Mouse (Mus musculus) layer of hippocampus, postnatal 25 days (tissue): ENCODE results near the gene Klk1b1. TPM values are rescaled to one million over a fixed set of nuclear protein-coding genes. Genes with fewer than 3 reads are reported as not detected.
"Not testable (repeated sequence)": the region's sequence is repeated elsewhere in the genome, so short reads cannot be mapped to it uniquely, and the experiment has no call there.

Source experiments
- DNase-seq, 2 experiments: peaks; one replicate each; pipeline ENCODE4 v3.0.0; 2022; ENCODE audit warnings: mixed read lengths in 2 of 2, low spot score in 1 of 2; ENCODE audit errors: extremely low spot score in 1 of 2
- total RNA-seq, 2 experiments: library from RNA; stranded (reverse); gene quantifications; 2 replicates each; pipeline ENCODE4 v1.2.3; 2021

Gene Klk1b1
- not detected for total RNA-seq

DNA sequence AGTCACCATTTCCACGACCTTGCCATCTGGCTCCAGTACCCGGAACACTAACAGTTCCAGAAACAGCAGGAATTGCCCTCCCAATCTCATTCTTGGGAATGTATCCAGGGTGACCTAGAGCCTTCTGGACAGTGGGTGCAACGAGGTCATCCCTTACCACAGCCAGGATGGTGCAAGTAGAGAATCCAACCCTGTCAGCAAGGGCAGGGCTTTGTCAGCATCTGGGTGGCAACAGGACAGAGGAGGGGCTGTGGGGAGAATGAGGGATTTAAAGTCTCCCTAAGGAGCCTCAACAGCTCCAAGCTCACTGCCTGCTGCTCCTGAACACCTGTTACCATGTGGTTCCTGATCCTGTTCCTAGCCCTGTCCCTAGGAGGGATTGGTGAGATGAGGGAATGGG, at the start of gene Klk1b1:
Gene Klk1b1, plus strand, starts transcription at position 301 of the 400 bp plus-strand sequence.
- DNase-seq: no peak

DNA sequence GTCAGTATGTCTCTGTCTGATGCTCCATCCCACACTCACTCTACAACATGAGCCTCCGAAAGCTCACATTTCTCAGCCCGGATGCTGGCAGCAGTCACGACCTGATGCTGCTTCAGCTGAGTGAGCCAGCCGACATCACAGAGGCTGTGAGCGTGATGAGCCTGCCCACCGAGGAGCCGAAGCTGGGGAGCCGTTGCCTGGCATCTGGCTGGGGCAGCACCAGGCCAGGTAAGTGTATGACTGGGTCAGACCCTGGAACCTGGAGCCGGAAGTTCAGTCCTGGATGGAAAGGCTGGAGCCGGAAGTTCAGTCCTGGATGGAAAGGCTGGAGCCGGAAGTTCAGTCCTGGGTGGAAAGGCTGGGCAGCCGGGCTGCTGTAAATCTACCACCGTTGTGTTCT, 48.1 kb upstream of the Klk1b1 start:
- DNase-seq: no peak

DNA sequence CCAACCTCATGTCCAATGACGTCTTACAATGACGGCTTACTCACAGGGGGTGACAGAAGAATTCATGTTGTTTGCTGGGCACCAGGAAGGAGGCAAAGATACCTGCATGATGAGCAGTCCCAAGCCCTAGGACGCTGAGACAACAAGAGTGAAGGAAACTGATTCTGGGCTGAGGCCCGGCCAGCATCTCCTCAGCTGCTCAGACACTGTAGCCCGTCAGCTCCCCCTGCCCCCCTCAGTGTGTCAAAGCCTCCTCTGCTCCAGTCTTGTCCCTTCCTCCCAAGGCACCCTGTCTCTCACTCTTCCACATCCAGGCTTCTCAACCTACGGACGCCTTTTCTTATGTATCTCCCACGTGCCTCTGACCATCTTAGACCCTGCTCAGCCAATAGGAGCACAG, 47.7 kb upstream of the Klk1b1 start:
- no peak for DNase-seq

DNA sequence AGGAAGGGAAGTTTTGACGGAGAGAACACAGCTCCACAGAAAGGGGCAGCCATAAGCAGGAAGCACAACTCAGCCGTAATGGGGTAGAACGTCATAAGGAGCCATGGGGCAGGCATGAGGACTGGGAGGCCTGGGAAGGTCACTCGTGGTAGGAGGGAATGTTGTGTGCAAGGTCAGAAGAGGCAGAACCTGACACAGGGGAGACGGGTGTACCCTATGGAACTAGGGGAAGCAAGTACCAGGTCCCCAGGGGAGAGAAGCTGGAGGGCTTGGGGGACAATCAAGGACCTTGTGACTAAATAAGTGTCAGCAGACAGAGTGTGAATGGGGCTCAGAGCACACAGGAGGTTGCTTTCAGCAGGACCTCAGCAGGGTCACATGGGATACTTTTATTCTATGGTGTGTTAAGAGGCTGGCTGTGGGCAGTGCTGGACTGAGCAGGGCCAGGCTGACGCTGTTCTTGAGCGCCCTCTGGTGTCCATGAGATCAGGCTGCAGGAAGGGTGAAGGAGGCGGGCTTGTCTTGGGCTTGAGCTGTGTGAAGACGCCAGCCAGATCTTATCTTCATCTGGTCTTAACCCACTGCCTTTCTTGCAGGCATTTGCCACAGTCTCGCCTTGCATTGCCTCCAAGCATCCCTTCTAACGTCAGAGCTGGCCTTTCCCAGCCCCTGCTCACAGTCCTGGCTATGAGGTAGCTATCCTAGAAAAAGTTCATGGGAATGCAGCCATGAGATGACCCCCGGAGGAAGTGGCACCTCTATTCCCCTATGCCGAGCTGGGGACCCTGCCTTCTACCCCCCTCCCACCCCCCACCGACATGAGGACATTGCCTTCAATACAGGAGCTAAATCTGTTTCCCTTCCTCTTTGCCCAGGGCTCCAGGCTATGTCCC, 46.7 kb upstream of the Klk1b1 start:
- DNase-seq: peak; percentile 36 to 73

DNA sequence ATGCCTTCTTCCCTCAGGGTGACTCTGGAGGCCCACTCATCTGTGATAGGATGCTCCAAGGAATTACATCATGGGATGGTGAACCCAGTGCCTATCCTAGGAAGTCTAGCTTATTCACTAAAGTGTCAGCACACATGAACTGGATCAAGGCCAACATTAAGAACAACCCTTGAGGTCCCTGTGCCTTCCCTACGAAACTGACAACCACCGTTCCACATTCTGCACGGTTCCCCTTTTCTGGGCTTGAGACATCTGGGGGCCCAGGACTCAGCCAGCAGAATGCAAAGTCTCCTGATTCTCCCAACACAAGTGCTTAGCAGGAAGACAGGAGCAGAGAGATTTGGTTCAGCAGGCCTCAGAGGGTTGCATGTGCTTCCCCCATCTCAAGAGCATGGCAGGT, 46.0 kb upstream of the Klk1b1 start:
- DNase-seq: no peak

DNA sequence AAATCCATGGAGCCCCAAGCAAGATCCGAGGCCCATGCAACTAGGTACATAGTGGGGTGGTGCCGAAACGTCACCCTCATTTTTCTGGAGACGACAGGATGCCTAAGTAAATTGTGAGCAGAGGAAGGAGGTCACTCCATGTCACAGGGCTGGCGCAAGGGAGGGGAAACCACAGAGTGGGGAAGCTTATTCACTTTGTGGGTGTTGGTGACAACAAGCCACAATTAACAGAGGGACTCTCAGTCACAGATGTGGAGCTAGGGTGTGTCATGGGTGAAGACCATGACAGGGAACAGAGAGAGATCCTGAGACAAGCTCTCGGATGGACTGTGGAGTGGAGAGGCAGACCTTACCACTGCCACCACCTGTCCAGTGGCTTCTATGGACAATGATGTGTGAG, 45.5 kb upstream of the Klk1b1 start:
- no peak for DNase-seq

DNA sequence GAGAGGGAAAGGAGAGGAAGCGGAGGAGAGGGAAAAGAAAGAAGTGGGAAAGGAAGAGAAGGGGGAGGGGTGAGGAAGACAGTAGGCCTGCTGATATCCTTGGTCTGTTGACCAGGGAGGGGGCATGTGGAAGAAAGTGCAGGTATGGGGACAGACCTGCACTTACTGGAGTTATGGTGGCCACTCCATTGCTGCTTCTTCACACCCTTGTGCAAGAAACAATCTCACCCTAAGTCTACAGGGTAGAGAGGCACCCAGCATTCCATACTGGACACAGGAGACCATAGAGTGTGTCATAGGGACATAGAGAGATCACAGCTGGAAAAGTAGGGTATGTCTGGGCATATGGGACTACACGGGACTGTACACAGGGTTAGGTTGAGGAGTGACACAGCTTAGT, 44.6 kb upstream of the Klk1b1 start:
- no peak for DNase-seq

DNA sequence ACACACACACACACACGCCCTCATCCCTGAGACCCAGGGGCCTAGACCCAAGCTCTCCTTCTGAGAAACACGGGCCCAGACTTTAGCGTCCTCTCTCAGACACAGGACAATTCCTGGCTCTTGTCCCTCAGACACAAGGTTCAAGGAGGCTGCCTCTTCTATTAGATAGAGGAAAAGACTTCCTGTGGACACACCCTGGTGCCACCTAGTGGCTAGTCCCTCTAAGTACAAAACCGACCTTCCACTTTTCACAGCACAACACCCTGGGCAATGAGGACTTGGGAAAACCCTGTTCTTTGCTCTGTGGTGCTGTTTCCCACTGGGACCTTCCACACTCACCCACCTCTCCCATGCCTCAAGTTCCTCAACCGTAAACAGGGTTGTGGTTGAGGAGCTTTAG, 40.6 kb upstream of the Klk1b1 start:
- DNase-seq: no peak

DNA sequence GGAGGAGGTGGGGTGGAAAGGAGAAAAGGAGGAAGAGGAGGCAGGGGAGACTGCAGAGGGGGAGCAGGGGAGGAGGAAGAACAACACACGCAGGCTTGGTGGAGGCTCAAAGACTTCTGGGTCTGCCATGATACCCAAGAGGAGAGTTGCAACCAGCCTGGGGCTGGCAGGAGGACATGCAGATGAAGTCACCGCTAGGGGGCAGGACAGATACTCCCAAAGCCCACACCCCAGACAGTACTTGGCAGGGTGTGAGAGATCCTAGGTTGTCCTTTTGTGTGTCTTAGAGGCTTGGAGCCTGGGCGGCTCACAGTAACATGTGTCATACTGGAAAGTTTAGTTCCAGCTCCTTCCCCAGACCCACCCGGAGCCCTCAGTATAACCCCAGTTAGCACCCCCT, 38.0 kb upstream of the Klk1b1 start:
- DNase-seq: peak in 1 of 2 experiments; percentile 28

DNA sequence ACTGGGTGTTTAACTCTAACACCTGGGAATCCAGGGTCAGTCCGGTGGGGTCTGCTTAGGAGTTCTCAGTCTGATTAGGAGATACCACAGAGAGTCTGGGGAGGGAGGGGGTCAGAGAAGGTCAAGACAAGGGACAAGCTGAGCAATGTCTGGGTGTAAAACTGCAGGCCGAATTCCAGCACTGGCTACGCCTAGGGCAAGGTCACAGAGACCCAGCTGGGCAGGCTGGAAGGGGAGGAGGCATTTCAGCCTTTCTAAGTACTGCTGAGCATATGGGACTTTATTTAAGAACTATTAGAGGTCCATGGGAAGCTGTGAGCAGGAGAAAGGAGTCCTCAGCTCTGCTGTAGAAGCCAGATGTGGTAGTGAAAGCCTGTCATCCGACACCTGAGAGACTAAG, 34.2 kb upstream of the Klk1b1 start:
- no peak for DNase-seq

DNA sequence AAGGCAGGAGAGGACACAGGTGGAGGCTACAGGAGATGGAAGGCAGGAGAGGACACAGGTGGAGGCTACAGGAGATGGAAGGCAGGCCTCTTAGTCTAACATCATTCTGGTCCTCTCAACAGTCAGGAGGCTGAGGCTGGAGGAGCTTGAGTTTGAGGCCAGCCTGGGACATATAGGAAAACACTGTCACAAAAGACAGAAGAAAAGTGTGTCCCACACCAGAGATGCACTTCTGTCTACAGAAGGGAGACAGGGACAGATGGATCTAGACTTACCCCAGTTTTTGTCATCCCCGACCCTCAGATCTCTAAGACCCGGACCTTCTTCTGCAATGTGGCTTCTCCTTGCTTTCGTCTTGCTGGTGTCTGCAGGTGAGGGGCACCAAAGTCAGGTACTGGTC, 33.1 kb upstream of the Klk1b1 start, which contains the start of gene Klk15:
Gene Klk15, plus strand, starts transcription at position 301 of the 400 bp plus-strand sequence.
- no peak for DNase-seq

DNA sequence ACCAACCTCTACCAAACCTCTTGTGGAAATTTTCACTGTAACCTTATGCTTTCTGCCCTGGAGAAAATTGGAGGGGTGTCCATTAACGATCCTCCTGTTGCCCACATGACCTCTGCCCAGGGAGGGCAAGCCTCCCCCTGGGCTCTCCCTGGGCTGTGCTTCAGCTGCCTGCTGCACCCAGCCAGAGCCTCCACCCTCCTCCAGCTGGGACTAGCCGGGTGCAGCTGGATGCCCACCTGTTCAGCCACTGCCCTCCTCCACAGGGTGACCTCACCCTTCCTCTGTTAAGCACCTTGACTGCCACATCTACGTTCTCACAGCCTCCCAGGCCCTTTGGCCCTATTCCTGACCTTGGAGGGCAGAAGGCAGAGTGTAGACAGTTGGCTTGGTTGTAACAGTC, 31.8 kb upstream of the Klk1b1 start:
- no peak for DNase-seq

DNA sequence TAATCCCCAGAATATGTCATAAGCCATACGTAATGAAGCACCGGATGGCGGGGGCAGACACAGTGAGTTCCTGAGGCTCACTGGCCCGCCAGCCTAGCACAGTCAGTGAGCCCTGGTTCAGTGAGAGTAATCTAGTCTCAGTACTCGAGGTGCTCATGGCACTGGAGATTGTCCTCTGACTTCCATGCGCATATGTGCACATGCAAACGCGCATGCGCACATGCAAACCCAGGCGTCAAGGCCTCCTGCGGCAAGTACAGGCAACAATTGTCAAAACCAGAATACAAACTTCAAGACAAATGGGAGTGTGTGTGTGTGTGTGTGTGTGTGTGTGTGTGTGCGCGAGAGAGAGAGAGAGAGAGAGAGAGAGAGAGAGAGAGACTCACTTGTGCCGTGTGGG, 30.0 kb upstream of the Klk1b1 start:
- no peak for DNase-seq

DNA sequence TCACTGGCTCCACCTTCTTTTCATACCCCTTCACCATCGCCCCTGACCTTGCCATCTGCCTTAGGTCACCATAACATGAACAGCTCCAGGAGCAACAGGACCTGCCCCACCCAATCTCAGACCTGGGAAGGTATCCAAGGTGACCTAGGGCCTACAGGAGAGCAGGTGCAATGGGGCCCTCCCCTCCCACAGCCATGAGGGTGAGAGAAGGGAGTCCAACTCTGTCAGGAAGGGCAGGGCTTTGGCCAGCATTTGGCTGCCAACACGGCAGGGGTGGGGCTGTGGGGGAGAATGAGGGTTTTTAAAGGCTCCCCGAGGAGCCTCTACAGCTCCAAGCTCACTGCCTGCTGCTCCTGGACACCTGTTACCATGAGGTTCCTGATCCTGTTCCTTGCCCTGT, 24.3 kb upstream of the Klk1b1 start:
- not testable (repeated sequence) for DNase-seq

DNA sequence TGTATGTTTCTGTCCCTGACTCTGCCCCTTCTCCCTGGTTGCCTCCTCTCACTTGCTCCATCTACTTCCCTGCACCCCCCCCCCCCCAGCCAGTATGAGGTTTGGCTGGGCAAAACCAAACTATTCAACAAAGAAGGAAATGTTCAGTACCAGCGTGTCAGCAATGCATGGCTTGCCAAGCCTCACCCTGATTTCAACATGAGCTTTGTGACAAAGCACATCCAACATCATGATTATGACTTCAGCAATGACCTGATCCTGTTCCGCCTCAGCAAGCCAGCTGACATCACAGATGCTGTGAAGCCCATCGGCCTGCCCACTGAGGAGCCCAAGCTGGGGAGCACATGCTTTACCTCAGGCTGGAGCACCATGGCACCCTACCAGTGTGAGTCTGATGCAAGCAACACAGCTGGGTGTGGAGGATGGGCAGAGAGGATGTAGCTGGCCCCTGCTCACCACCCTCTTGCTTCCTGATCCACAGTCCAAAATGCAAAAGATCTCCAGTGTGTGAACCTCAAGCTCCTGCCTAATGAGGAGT, 21.8 kb upstream of the Klk1b1 start:
- no peak for DNase-seq

DNA sequence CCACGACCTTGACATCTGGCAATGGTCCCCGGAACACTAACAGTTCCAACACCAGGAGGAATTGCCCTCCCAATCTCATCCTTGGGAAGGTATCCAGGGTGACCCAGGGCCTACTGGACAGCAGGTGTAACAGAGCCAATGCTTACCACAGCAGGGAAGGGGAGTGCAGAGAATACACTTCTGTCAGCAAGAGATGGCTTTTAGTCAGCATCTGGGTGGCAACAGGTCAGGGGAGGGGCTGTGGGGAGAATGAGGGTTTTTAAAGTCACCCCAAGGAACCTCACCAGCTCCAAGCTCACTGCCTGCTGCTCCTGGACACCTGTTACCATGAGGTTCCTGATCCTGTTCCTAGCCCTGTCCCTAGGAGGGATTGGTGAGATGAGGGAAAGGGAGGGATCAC, 16.2 kb upstream of the Klk1b1 start, which contains the start of gene Klk1b8:
Gene Klk1b8, plus strand, starts transcription at position 301 of the 400 bp plus-strand sequence.
- DNase-seq: no peak

DNA sequence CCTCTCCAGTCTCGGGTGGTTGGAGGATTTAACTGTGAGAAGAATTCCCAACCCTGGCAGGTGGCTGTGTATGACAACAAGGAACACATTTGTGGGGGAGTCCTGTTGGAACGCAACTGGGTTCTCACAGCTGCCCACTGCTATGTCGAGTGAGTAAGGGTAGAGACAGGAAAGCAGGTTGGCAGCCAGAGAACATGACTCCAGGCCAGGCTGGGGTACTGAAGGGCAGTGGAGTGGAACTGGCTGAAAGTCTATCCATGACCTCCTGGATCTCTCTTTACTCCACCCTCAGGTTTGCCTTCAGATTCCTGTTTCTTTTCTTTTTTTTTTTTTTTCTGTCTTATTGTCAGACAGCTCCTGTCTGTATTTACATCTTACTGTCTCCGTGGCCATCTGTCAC, 13.8 kb upstream of the Klk1b1 start:
- peak in 1 of 2 experiments; percentile 14 for DNase-seq

DNA sequence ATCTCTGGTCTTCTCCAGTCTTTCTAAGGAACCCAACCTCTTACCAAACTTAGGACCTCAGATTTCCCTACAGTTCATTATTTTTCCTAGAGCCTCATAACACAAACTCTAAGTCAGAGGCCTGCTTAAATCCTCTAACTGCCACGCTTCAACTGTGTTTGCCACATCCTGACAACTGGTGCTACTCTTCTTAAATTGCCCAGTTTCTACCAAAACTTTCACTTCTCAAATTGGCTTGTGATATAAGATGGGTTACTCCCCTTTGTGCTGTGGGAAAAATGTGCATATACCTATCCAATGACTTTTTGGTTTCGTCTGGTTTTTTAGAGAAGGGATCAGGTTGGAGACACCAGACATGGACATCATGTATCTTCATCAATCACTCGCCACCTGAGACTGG, 507 bp downstream of the Klk1b1 start:
- DNase-seq: no peak

DNA sequence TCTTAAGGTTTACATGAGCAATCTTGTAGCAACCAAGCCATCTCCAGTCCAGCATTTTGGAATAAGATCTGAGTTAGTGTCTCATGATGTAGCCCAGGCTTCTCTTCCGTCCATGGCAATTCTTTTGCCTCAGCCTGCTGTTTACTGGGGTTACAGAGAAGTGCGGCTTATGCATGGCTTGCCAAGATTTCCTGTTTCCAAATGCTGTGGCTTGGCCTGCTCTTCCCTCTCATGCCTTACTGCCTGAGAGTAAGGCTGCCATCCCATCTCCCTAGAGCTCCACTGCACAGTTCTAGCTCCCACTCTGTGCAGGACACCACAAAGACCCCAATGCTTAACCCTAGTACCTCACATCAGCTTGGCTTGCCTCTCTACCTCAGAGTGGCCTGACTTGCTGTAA, 1.1 kb downstream of the Klk1b1 start:
- no peak for DNase-seq

DNA sequence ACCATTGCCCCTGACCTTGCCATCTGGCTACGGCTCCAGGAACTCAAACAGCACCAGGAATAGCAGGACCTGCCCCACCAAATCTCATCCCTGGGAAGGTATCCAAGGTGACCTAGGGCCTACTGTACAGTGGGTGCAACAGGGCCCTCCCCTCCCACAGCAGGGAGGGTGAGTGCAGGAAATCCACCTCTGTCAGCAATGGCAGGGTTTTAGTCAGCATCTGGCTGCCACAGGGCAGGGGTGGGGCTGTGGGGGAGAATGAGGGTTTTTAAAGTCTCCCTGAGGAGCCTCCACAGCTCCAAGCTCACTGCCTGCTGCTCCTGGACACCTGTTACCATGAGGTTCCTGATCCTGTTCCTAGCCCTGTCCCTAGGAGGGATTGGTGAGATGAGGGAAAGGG, 9.2 kb downstream of the Klk1b1 start, which contains the start of gene Klk1b9:
Gene Klk1b9, plus strand, starts transcription at position 301 of the 400 bp plus-strand sequence.
- not testable (repeated sequence) for DNase-seq

DNA sequence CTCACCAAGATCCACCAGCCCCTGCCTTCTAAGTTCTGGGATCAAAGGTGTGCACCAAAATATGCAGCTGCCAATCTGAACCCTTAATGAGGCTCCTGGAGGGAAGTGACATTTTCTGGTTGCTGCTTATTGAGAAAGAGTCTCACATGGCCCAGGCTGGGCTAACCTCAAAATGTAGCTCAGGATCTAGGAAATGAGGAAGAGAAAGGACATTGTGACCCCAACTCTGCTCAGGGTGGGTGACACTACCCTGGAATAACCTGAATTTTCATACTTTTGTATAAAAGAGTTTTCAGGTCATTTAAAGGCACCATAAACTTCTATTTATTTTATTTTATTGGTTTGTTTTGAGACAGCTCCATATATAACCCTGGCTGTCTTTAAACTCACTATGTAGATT, 19.1 kb downstream of the Klk1b1 start:
- no peak for DNase-seq

DNA sequence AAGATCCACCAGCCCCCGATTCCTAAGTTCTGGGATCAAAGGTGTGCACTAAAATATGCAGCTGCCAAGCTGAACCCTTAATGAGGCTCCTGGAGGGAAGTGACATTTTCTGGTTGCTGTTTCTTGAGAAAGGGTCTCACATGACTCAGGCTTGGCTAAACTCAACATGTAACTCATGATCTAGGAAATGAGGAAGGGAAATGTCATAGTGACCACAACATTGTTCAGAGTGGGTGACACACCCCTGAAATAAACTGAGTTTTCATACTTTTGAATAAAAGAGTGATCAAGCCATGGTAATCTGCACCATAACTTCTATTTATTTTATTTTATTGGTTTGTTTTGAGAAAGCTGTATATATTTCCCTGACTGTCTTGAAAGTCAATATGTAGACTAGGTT, 28.3 kb downstream of the Klk1b1 start:
- DNase-seq: not testable (repeated sequence)
